Mouse (Mus musculus) embryonic facial prominence, embryonic 14.5 days (tissue): Measurements from ENCODE around the gene Nedd9. TPM values are rescaled to one million over a fixed set of nuclear protein-coding genes. Genes with fewer than 3 reads are reported as not detected.
A peak's percentile ranks its signal among the peaks of the same experiment; 100 is the strongest.

Experiments
- ATAC-seq: fragments of 200-750 bp; cut with Nextera tagmentation; 2 replicates; pipeline ENCODE4 v1.8.0; 2017; ENCODE audit warnings: low read depth, moderate number of reproducible peaks, moderate TSS enrichment
- DNase-seq: peaks from one replicate; pipeline ENCODE4 v3.0.0-alpha.2; 2015; ENCODE audit warnings: low spot score
- H3K27ac ChIP-seq: fragments of 300-500 bp; sonication (generic); replicated peaks from 2 replicates; pipeline ENCODE4 v1.5.1; 2014; ENCODE audit warnings: low read depth, mild to moderate bottlenecking, low read length, moderate library complexity
- H3K27me3 ChIP-seq: fragments of 300-500 bp; sonication (generic); replicated peaks from 2 replicates; pipeline ENCODE4 v1.6.1; 2014; ENCODE audit warnings: low read length; ENCODE audit not compliant: control insufficient read depth, insufficient read depth
- H3K36me3 ChIP-seq: fragments of 300-500 bp; sonication (generic); 2 replicates; pipeline ENCODE4 v1.6.1; 2014; ENCODE audit warnings: low read length, mixed read lengths; ENCODE audit not compliant: control insufficient read depth, insufficient read depth
- H3K4me1 ChIP-seq: fragments of 300-500 bp; sonication (generic); 2 replicates; pipeline ENCODE4 v1.6.1; 2014; ENCODE audit warnings: antibody characterized with exemption, low read length; ENCODE audit not compliant: control insufficient read depth, insufficient read depth
- H3K4me2 ChIP-seq: fragments of 300-500 bp; sonication (generic); 2 replicates; pipeline ENCODE4 v1.6.1; 2014; ENCODE audit warnings: low read depth, mild to moderate bottlenecking, low read length, moderate library complexity, mixed read lengths
- H3K4me3 ChIP-seq: fragments of 300-500 bp; sonication (generic); 2 replicates; pipeline ENCODE4 v1.5.1; 2014; ENCODE audit warnings: low read depth, mild to moderate bottlenecking, low read length
- H3K9ac ChIP-seq: fragments of 300-500 bp; sonication (generic); 2 replicates; pipeline ENCODE4 v1.6.1; 2014; ENCODE audit warnings: low read depth, mild to moderate bottlenecking, low read length, moderate library complexity, mixed read lengths
- H3K9me3 ChIP-seq: fragments of 300-500 bp; sonication (generic); 2 replicates; pipeline ENCODE4 v1.6.1; 2016; ENCODE audit warnings: low read length; ENCODE audit not compliant: control insufficient read depth
- WGBS: fragments of 180-500 bp; shearing (Covaris S2); extraction: QIAGEN DNeasy Blood & Tissue Kit; methylation state at CpG from one replicate; pipeline ENCODE4 v1.1.7; 2014; 5-methylcytosine and 5-hydroxymethylcytosine counted together
- polyA plus RNA-seq: library from polyadenylated mRNA; unstranded; fragments of >200 nt; fragmentation: Nextera tagmentation; extraction: Ambion mirVana; gene quantifications from 2 replicates; pipeline ENCODE4 v1.2.1, GENCODE M21; 2014

The Nedd9 gene
- polyA plus RNA-seq, 1 experiment from 2014 or later, result 31.1 TPM

GRCm38 (mm10) chr13:41502136-41502916 lies 15.2 kb upstream of the Nedd9 start:
- Histone ChIP-seq H3K9me3 (no peaks in the 10 kb centered on the region), H3K9ac (no peak overlapping the region), H3K36me3 (no peaks in the 10 kb centered on the region), H3K4me2 (no peak overlapping the region), H3K4me3 (no peak overlapping the region), H3K27ac (no peak overlapping the region), H3K4me1 (no peaks in the 10 kb centered on the region), H3K27me3 (no peaks in the 10 kb centered on the region)
- DNase-seq, result no peak
- no peak for ATAC-seq
- WGBS, result 69% methylated on average over 12 of the region's 12 CpGs

DNA sequence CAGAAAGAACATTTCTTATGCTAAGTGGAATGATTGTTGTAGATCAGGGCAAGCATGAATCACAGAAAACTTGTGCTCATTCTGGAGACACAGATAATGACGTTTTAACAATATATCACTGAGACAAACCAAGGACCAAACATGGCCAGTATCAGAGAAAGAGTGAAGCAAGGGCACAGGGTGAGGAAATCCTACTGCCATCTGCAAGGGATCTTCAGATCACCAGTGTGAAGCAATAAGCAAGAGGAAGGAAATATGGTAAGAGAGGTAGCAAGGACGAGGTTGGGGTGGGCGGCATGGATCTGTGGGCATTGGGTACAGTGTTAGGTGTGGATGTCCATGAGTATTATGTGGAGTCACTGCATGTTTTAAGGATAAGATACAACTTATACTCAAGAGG lies 13.6 kb upstream of the Nedd9 start:
- H3K9me3 ChIP-seq, result no peaks in the 10 kb centered on the region
- WGBS, result 88% methylated on average over 3 of the region's 3 CpGs
- no peak overlapping the region for H3K27ac ChIP-seq
- no peak overlapping the region for H3K4me2 ChIP-seq
- H3K27me3 ChIP-seq, result no peaks in the 10 kb centered on the region
- no peak overlapping the region for H3K4me3 ChIP-seq
- no peak overlapping the region for H3K9ac ChIP-seq
- no peaks in the 10 kb centered on the region for H3K36me3 ChIP-seq
- ATAC-seq (no peak), DNase-seq (no peak)
- H3K4me1 ChIP-seq, result no peaks in the 10 kb centered on the region

DNA sequence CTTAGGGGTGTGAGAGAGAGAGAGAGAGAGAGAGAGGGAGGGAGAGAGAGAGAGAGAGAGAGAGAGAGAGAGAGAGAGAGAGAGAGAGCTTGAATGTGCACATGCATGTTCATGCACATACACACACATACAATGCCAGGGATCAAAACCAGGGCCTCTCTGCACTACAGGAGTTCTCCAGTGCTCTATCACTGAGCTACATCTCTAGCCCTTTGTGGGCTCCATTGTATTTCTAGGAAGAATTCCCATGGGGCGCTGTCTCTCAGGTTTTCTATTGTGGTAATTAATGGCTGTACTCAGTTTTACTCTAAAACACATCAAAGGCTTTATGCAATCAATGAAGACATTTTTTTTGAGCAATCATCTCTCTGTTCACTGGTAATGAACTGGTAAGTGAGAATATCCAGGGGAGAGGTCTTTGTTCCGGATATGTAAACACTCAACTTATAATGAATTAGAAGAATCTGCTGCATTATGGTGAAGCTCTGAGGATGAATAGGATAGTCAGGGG lies 11.5 kb upstream of the Nedd9 start:
- H3K9me3 ChIP-seq, result no peaks in the 10 kb centered on the region
- WGBS, result 69% methylated on average over 2 of the region's 2 CpGs
- ATAC-seq (no peak), DNase-seq (no peak)
- no peak overlapping the region for H3K4me3 ChIP-seq
- no peaks in the 10 kb centered on the region for H3K4me1 ChIP-seq
- no peak overlapping the region for H3K27ac ChIP-seq
- H3K36me3 ChIP-seq, result no peaks in the 10 kb centered on the region
- no peaks in the 10 kb centered on the region for H3K27me3 ChIP-seq
- H3K4me2 ChIP-seq, result no peak overlapping the region
- H3K9ac ChIP-seq, result no peak overlapping the region

- H3K4me1 ChIP-seq, result no peaks in the 10 kb centered on the region
- DNase-seq, result no peak
- no peak overlapping the region for H3K4me2 ChIP-seq
- H3K4me3 ChIP-seq, result no peak overlapping the region
- ATAC-seq, result no peak
- H3K36me3 ChIP-seq, result no peaks in the 10 kb centered on the region
- no peak overlapping the region for H3K9ac ChIP-seq
- 91% methylated on average over 2 of the region's 2 CpGs for WGBS
- H3K27me3 ChIP-seq, result no peaks in the 10 kb centered on the region
- no peaks in the 10 kb centered on the region for H3K9me3 ChIP-seq
- H3K27ac ChIP-seq, result no peak overlapping the region
These were observed 7.5 kb upstream of the Nedd9 start for GRCm38 (mm10) chr13:41494681-41495080.

DNA sequence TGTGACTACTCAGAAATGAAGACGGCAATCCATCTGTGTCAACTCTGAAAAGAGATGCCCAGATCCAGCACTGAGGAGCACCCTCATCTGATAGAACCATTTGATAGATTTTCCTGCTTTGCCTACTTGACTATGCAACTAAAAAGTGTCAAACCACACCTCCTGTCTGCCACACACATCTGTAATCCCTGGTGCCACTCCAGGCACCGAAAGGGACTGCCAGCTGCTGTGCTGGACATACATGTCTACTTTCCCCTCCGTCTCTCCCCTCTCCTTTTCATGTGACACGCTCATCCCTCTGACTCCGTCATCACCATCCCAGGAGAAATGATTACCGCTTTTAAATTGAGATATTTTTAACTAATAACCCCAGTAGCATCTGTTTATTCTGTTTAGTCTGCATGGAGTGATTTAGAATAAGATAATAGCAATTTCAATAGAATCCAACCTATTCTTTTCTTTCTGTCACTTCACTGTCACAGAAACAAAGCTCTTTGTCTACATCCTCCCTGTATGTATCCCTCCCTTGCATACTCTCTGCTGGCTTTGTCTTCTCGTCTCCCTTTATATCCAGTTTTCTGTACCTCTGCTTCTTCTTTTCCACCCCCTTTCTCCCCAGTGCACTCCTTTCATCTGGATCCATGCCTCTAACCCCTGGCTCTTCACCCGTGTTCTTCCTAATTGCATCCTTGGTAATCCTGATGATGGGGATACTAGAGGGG lies 5.0 kb upstream of the Nedd9 start:
- Histone ChIP-seq H3K36me3 (no peaks in the 10 kb centered on the region), H3K9me3 (no peaks in the 10 kb centered on the region), H3K27ac (no peak overlapping the region), H3K4me3 (no peak overlapping the region), H3K4me1 (no peaks in the 10 kb centered on the region; the same call in 1 of the 2 replicates), H3K9ac (no peak overlapping the region), H3K4me2 (no peak overlapping the region), H3K27me3 (no peaks in the 10 kb centered on the region)
- ATAC-seq, result no peak
- no peak for DNase-seq
- 79% methylated on average over 8 of the region's 8 CpGs for WGBS

DNA sequence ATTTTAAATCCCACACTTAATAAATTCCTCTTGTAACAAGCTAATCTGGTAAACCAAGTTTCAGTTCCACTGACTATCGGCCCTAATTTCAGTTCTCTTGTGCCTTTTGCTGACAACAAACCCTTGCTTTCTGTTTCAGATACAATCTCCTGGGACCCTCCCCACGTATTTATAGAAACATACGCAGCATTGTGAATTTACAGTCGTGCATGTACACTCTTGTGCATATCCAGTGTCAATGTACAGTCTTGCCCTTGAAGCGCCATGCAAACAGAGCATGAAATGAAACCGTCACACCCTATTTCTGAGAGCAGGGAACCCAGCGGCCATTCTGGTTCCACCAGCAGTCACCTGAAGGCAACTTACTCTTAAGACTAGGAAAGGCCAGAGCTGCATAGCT lies 4.4 kb upstream of the Nedd9 start:
- Histone ChIP-seq H3K4me1 (no peaks in the 10 kb centered on the region; the same call in 1 of the 2 replicates), H3K36me3 (no peaks in the 10 kb centered on the region), H3K27ac (no peak overlapping the region), H3K9me3 (no peaks in the 10 kb centered on the region), H3K9ac (no peak overlapping the region), H3K4me2 (no peak overlapping the region), H3K4me3 (no peak overlapping the region), H3K27me3 (no peaks in the 10 kb centered on the region)
- DNase-seq (peak; percentile 24), ATAC-seq (no peak)
- 68% methylated on average over 7 of the region's 7 CpGs for WGBS

DNA sequence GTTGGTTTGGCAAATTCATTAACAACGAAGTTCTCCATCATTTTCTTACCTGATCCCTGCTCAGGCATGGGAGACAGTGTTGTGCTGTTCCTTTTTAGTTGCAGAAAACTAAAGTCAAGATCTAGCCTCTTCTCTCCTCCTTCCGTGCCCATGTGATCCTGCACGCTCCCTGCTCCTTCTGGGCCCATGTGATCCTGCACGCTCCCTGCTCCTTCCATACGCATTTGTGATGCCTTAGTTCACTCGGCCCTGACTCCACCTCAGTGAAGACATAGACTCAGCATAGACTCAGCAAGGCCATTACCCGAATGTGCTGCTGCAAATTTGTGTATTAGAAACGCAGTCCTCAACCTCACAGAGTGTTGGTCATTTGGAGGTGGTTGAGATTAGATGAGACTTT lies 3.1 kb upstream of the Nedd9 start:
- no peak for ATAC-seq
- no peak for DNase-seq
- H3K4me2 ChIP-seq, result no peak overlapping the region
- no peak overlapping the region for H3K9ac ChIP-seq
- no peaks in the 10 kb centered on the region for H3K27me3 ChIP-seq
- H3K4me3 ChIP-seq, result no peak overlapping the region
- H3K4me1 ChIP-seq, result no peaks in the 10 kb centered on the region; the same call in 1 of the 2 replicates
- no peaks in the 10 kb centered on the region for H3K36me3 ChIP-seq
- 77% methylated on average over 8 of the region's 8 CpGs for WGBS
- H3K27ac ChIP-seq, result no peak overlapping the region
- no peaks in the 10 kb centered on the region for H3K9me3 ChIP-seq

GRCm38 (mm10) chr13:41489705-41490275 lies 2.6 kb upstream of the Nedd9 start:
- ATAC-seq (no peak), DNase-seq (peak; percentile 31)
- no peaks in the 10 kb centered on the region for H3K9me3 ChIP-seq
- H3K27me3 ChIP-seq, result no peaks in the 10 kb centered on the region
- no peak overlapping the region for H3K4me3 ChIP-seq
- H3K27ac ChIP-seq, result no peak overlapping the region
- no peaks in the 10 kb centered on the region for H3K36me3 ChIP-seq
- no peak overlapping the region for H3K9ac ChIP-seq
- no peaks in the 10 kb centered on the region; the same call in 1 of the 2 replicates for H3K4me1 ChIP-seq
- H3K4me2 ChIP-seq, result no peak overlapping the region
- 47% methylated on average over 9 of the region's 9 CpGs for WGBS
